Mouse (Mus musculus) midbrain, embryonic 13.5 days (tissue): ENCODE measurements around the gene Slc30a5. TPM values are rescaled to one million over a fixed set of nuclear protein-coding genes. Genes with fewer than 3 reads are reported as not detected.
A peak's percentile ranks its signal among the peaks of the same experiment; 100 is the strongest.
"Not testable (repeated sequence)": the region's sequence is repeated elsewhere in the genome, so short reads cannot be mapped to it uniquely, and the experiment has no call there.

Experiments
- ATAC-seq: fragments of 200-750 bp; cut with Nextera tagmentation; 2 replicates; pipeline ENCODE4 v1.8.0; 2017; ENCODE audit warnings: mild to moderate bottlenecking, moderate TSS enrichment, moderate library complexity
- H3K27ac ChIP-seq: fragments of 300-500 bp; sonication (generic); 2 replicates; pipeline ENCODE4 v1.5.1; 2015; ENCODE audit warnings: inconsistent platforms, mild to moderate bottlenecking, moderate library complexity
- H3K27me3 ChIP-seq: fragments of 300-500 bp; sonication (generic); 2 replicates; pipeline ENCODE4 v1.6.1; 2015; ENCODE audit warnings: mild to moderate bottlenecking, inconsistent platforms
- H3K36me3 ChIP-seq: fragments of 300-500 bp; sonication (generic); 2 replicates; pipeline ENCODE4 v1.6.1; 2015; ENCODE audit warnings: mild to moderate bottlenecking, inconsistent platforms
- H3K4me1 ChIP-seq: fragments of 300-500 bp; sonication (generic); replicated peaks from 2 replicates; pipeline ENCODE4 v1.6.1; 2015; ENCODE audit warnings: inconsistent platforms
- H3K4me2 ChIP-seq: fragments of 300-500 bp; sonication (generic); replicated peaks from 2 replicates; pipeline ENCODE4 v1.6.1; 2015; ENCODE audit warnings: moderate library complexity, mild to moderate bottlenecking, inconsistent platforms
- H3K4me3 ChIP-seq: fragments of 300-500 bp; sonication (generic); replicated peaks from 2 replicates; pipeline ENCODE4 v1.5.1; 2015; ENCODE audit warnings: mild to moderate bottlenecking, inconsistent platforms
- H3K9ac ChIP-seq: fragments of 300-500 bp; sonication (generic); replicated peaks from 2 replicates; pipeline ENCODE4 v1.6.1; 2015; ENCODE audit warnings: mild to moderate bottlenecking, inconsistent platforms
- H3K9me3 ChIP-seq: fragments of 300-500 bp; sonication (generic); 2 replicates; pipeline ENCODE4 v1.6.1; 2016; ENCODE audit warnings: mild to moderate bottlenecking, inconsistent platforms
- WGBS: fragments of 180-500 bp; shearing (Covaris S2); methylation state at CpG from one replicate; pipeline ENCODE4 v1.1.7; 2015; 5-methylcytosine and 5-hydroxymethylcytosine counted together
- polyA plus RNA-seq: library from polyadenylated mRNA; unstranded; fragments of >200 nt; fragmentation: Nextera tagmentation; extraction: Ambion mirVana; gene quantifications from 2 replicates; pipeline ENCODE4 v1.2.1, GENCODE M21; 2015

Gene Slc30a5
- polyA plus RNA-seq, 1 experiment from 2014 or later = 32.5 TPM

- H3K9me3 ChIP-seq = no peaks in the 10 kb centered on the region
- no peaks in the 10 kb centered on the region for H3K27me3 ChIP-seq
- peak overlapping the region; percentile 92; the same call in 1 of the 2 replicates for H3K27ac ChIP-seq
- no peak for ATAC-seq
- peaks cover 7% of the 10 kb centered on the region for H3K36me3 ChIP-seq
- H3K4me3 ChIP-seq = peak overlapping the region; percentile 95
- 9% methylated on average over 8 of the region's 8 CpGs for WGBS
- H3K9ac ChIP-seq = peak overlapping the region; percentile 96
- peaks cover 22% of the 10 kb centered on the region for H3K4me1 ChIP-seq
- peak overlapping the region; percentile 78 for H3K4me2 ChIP-seq
Observed at GRCm38 (mm10) chr13:100832188-100832587, 1.0 kb downstream of the Slc30a5 start.

- Histone ChIP-seq H3K4me3 (no peak overlapping the region), H3K27me3 (no peaks in the 10 kb centered on the region), H3K4me1 (peaks cover 22% of the 10 kb centered on the region), H3K36me3 (peaks cover 14% of the 10 kb centered on the region), H3K9me3 (no peaks in the 10 kb centered on the region), H3K4me2 (peak overlapping the region; percentile 78; the same call in 1 of the 2 replicates), H3K9ac (peak overlapping the region; percentile 53), H3K27ac (no peak overlapping the region)
- ATAC-seq = no peak
- WGBS = 88% methylated on average over 6 of the region's 6 CpGs
Observed at GRCm38 (mm10) chr13:100831123-100831522, 2.1 kb downstream of the Slc30a5 start.

- Histone ChIP-seq H3K36me3 (peaks cover 51% of the 10 kb centered on the region), H3K9ac (no peak overlapping the region), H3K4me2 (no peak overlapping the region), H3K4me3 (no peak overlapping the region), H3K27ac (no peak overlapping the region), H3K9me3 (no peaks in the 10 kb centered on the region), H3K4me1 (peaks cover 5% of the 10 kb centered on the region), H3K27me3 (no peaks in the 10 kb centered on the region)
- ATAC-seq = no peak
- whole genome bisulfite sequencing = 94% methylated on average over 9 of the region's 9 CpGs
Observed at GRCm38 (mm10) chr13:100825627-100826410, 7.4 kb downstream of the Slc30a5 start.

- ATAC-seq = no peak
- Histone ChIP-seq H3K9ac (no peak overlapping the region), H3K27ac (no peak overlapping the region), H3K4me2 (no peak overlapping the region), H3K9me3 (no peaks in the 10 kb centered on the region), H3K27me3 (no peaks in the 10 kb centered on the region), H3K36me3 (peaks cover 58% of the 10 kb centered on the region), H3K4me1 (no peaks in the 10 kb centered on the region), H3K4me3 (no peak overlapping the region)
- WGBS = 98% methylated on average over 3 of the region's 3 CpGs
Observed at GRCm38 (mm10) chr13:100824916-100825315, 8.3 kb downstream of the Slc30a5 start.

- no peak overlapping the region for H3K4me2 ChIP-seq
- WGBS = 92% methylated on average over 6 of the region's 6 CpGs
- no peaks in the 10 kb centered on the region for H3K27me3 ChIP-seq
- H3K9me3 ChIP-seq = no peaks in the 10 kb centered on the region
- H3K27ac ChIP-seq = no peak overlapping the region
- no peak overlapping the region for H3K4me3 ChIP-seq
- no peaks in the 10 kb centered on the region for H3K4me1 ChIP-seq
- H3K9ac ChIP-seq = no peak overlapping the region
- no peak for ATAC-seq
- peaks cover 63% of the 10 kb centered on the region for H3K36me3 ChIP-seq
Observed at GRCm38 (mm10) chr13:100824306-100824705, 8.9 kb downstream of the Slc30a5 start.

GRCm38 (mm10) chr13:100823863-100824262 lies 9.4 kb downstream of the Slc30a5 start:
- ATAC-seq = no peak
- peaks cover 66% of the 10 kb centered on the region for H3K36me3 ChIP-seq
- H3K9ac ChIP-seq = no peak overlapping the region
- H3K4me3 ChIP-seq = no peak overlapping the region
- no peaks in the 10 kb centered on the region for H3K4me1 ChIP-seq
- no peaks in the 10 kb centered on the region for H3K27me3 ChIP-seq
- no peak overlapping the region for H3K27ac ChIP-seq
- H3K4me2 ChIP-seq = no peak overlapping the region
- WGBS = 94% methylated on average over 3 of the region's 3 CpGs
- no peaks in the 10 kb centered on the region for H3K9me3 ChIP-seq

- H3K9me3 ChIP-seq = no peaks in the 10 kb centered on the region
- WGBS = 95% methylated on average over 6 of the region's 6 CpGs
- H3K27ac ChIP-seq = no peak overlapping the region
- H3K9ac ChIP-seq = no peak overlapping the region
- H3K27me3 ChIP-seq = no peaks in the 10 kb centered on the region
- peaks cover 70% of the 10 kb centered on the region for H3K36me3 ChIP-seq
- ATAC-seq = no peak
- H3K4me3 ChIP-seq = no peak overlapping the region
- H3K4me1 ChIP-seq = no peaks in the 10 kb centered on the region
- H3K4me2 ChIP-seq = no peak overlapping the region
Observed at GRCm38 (mm10) chr13:100814451-100814850, 18.8 kb downstream of the Slc30a5 start.

GRCm38 (mm10) chr13:100805776-100806175 lies 27.5 kb downstream of the Slc30a5 start:
- Histone ChIP-seq H3K9ac (no peak overlapping the region), H3K9me3 (no peaks in the 10 kb centered on the region), H3K27ac (no peak overlapping the region), H3K4me1 (no peaks in the 10 kb centered on the region), H3K4me3 (no peak overlapping the region), H3K36me3 (peaks cover 73% of the 10 kb centered on the region), H3K4me2 (no peak overlapping the region), H3K27me3 (no peaks in the 10 kb centered on the region)
- no peak for ATAC-seq
- 97% methylated on average over 3 of the region's 3 CpGs for WGBS

- no peak overlapping the region for H3K27ac ChIP-seq
- H3K9me3 ChIP-seq = no peaks in the 10 kb centered on the region
- H3K36me3 ChIP-seq = peaks cover 18% of the 10 kb centered on the region
- no peaks in the 10 kb centered on the region for H3K27me3 ChIP-seq
- no peak overlapping the region for H3K4me2 ChIP-seq
- no peaks in the 10 kb centered on the region for H3K4me1 ChIP-seq
- H3K4me3 ChIP-seq = no peak overlapping the region
- 90% methylated on average over 6 of the region's 6 CpGs for WGBS
- no peak overlapping the region for H3K9ac ChIP-seq
- ATAC-seq = no peak
Observed at GRCm38 (mm10) chr13:100797171-100797570, 36.1 kb downstream of the Slc30a5 start.

- whole genome bisulfite sequencing = 80% methylated on average over 3 of the region's 3 CpGs
- no peaks in the 10 kb centered on the region for H3K9me3 ChIP-seq
Observed at GRCm38 (mm10) chr13:100789083-100789482, 44.1 kb downstream of the Slc30a5 start.

GRCm38 (mm10) chr13:100788057-100788456 lies 45.2 kb downstream of the Slc30a5 start:
- H3K36me3 ChIP-seq, H3K9me3 ChIP-seq, H3K27ac ChIP-seq, ATAC-seq, H3K9ac ChIP-seq, H3K4me2 ChIP-seq, H3K4me3 ChIP-seq, H3K27me3 ChIP-seq: not testable (repeated sequence)
- WGBS = 96% methylated on average over 12 of the region's 14 CpGs
- H3K4me1 ChIP-seq = peaks cover 28% of the 10 kb centered on the region

More at GRCm38 (mm10) chr13:100789083-100789482, 44.1 kb downstream of the Slc30a5 start:
- ATAC-seq = no peak
- Histone ChIP-seq H3K27ac (no peak overlapping the region), H3K4me1 (peaks cover 21% of the 10 kb centered on the region), H3K4me2 (no peak overlapping the region), H3K27me3 (no peaks in the 10 kb centered on the region), H3K9ac (no peak overlapping the region), H3K4me3 (no peak overlapping the region), H3K36me3 (no peaks in the 10 kb centered on the region)

GRCm38 (mm10) chr13:100787316-100788010 lies 45.8 kb downstream of the Slc30a5 start:
- Histone ChIP-seq H3K4me1 (peaks cover 28% of the 10 kb centered on the region), H3K4me2 (no peak overlapping the region), H3K36me3 (no peaks in the 10 kb centered on the region), H3K27me3 (no peaks in the 10 kb centered on the region), H3K27ac (no peak overlapping the region), H3K9me3 (no peaks in the 10 kb centered on the region), H3K9ac (no peak overlapping the region), H3K4me3 (no peak overlapping the region)
- no peak for ATAC-seq
- WGBS = 77% methylated on average over 6 of the region's 6 CpGs
